ENCODE assay signal across 20 mouse cellular contexts in the genomic region with DNA sequence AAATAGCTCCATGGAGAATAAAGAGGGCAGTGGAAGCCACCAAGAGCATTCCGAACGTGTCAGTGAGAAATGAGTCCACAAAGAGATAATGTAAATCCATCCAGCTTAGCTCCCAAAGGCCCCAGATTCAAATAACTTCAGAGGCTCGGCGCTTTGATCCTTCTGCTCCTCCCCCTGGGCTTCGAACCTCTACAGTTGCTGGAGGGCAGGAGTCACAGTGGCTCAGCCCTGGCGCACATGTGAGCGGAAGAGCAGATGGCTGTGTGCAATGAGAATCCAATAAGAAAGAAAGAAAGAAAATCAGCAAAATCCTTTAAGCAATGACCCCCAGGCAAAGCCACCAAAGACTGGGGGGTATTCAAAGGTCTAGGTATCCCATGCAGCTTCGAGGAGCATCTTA.
"Had no signal": no experiment of that assay in that cellular context is flagged by ENCODE, and none has a peak within 500 bp of the region (broad histone marks: within the 10 kb centered on the region; RNA-seq: fewer than 3 reads in every experiment).

No protein-coding gene starts in this region.

- ATAC-seq: hindbrain, embryonic 16.5 days; inflammation-experienced regulatory T-cells, adult 6 months; intestine, postnatal 0 days had no signal

- H3K4me1 ChIP-seq: hindbrain, embryonic 10.5 days; limb, embryonic 10.5 days; limb, embryonic 12.5 days had no signal

- H3K27ac ChIP-seq: gastrocnemius, adult 2 months; heart, adult 2 months; heart, embryonic 13.5 days; heart, embryonic 15.5 days; hindbrain, embryonic 10.5 days; hindbrain, embryonic 12.5 days; hindbrain, embryonic 14.5 days; intestine, embryonic 15.5 days; layer of hippocampus, adult 2 months; left cerebral cortex, adult 2 months; limb, embryonic 10.5 days; limb, embryonic 12.5 days had no signal

- H3K4me3 ChIP-seq: gastrocnemius, adult 2 months; heart, adult 2 months; heart, embryonic 13.5 days; heart, embryonic 15.5 days; hindbrain, embryonic 10.5 days; hindbrain, embryonic 12.5 days; intestine, embryonic 15.5 days; layer of hippocampus, adult 2 months; left cerebral cortex, adult 2 months; limb, embryonic 10.5 days; limb, embryonic 12.5 days; liver, embryonic 13.5 days had no signal

- H3K4me2 ChIP-seq: heart, embryonic 13.5 days; heart, embryonic 15.5 days; hindbrain, embryonic 12.5 days; hindbrain, embryonic 14.5 days; intestine, embryonic 15.5 days; limb, embryonic 12.5 days; liver, embryonic 11.5 days; liver, embryonic 13.5 days had no signal

- H3K27me3 ChIP-seq: heart, embryonic 13.5 days; heart, embryonic 15.5 days; hindbrain, embryonic 12.5 days; intestine, embryonic 15.5 days; limb, embryonic 12.5 days; liver, embryonic 13.5 days had no signal

- H3K36me3 ChIP-seq: heart, embryonic 13.5 days; heart, embryonic 15.5 days; hindbrain, embryonic 10.5 days; hindbrain, embryonic 12.5 days; intestine, embryonic 15.5 days; limb, embryonic 10.5 days; limb, embryonic 12.5 days; liver, embryonic 13.5 days had no signal

- H3K9ac ChIP-seq: heart, embryonic 13.5 days; heart, embryonic 15.5 days; hindbrain, embryonic 12.5 days; hindbrain, embryonic 14.5 days; intestine, embryonic 15.5 days; limb, embryonic 12.5 days; liver, embryonic 13.5 days had no signal

- DNase-seq: kidney, adult 18-20 months; kidney, adult 8-10 months; liver; liver, embryonic 13.5 days had no signal

- H3K9me3 ChIP-seq: heart, embryonic 13.5 days; heart, embryonic 15.5 days; hindbrain, embryonic 10.5 days; hindbrain, embryonic 12.5 days; intestine, embryonic 15.5 days; limb, embryonic 10.5 days; limb, embryonic 12.5 days; liver, embryonic 13.5 days had no signal
